Mouse (Mus musculus) kidney, postnatal 0 days (tissue): ENCODE data around the gene Naif1. TPM values are rescaled to one million over a fixed set of nuclear protein-coding genes. Genes with fewer than 3 reads are reported as not detected.
A peak's percentile ranks its signal among the peaks of the same experiment; 100 is the strongest.

Experiments
- ATAC-seq: fragments of 200-750 bp; cut with Nextera tagmentation; replicated peaks from 2 replicates; pipeline ENCODE4 v1.8.0; 2017; ENCODE audit warnings: low read depth, moderate number of reproducible peaks, moderate TSS enrichment, moderate library complexity; ENCODE audit not compliant: low FRiP score
- DNase-seq: peaks from one replicate; pipeline ENCODE4 v3.0.0-alpha.2; 2016; ENCODE audit warnings: low spot score
- H3K27ac ChIP-seq: fragments of 300-500 bp; sonication (generic); 2 replicates; pipeline ENCODE4 v1.5.1; 2014; ENCODE audit warnings: mild to moderate bottlenecking
- H3K27me3 ChIP-seq: fragments of 300-500 bp; sonication (generic); 2 replicates; pipeline ENCODE4 v1.6.1; 2014; ENCODE audit warnings: low read length, mixed read lengths; ENCODE audit not compliant: insufficient read depth
- H3K36me3 ChIP-seq: fragments of 300-500 bp; sonication (generic); 2 replicates; pipeline ENCODE4 v1.6.1; 2014; ENCODE audit warnings: low read length, mixed read lengths; ENCODE audit not compliant: insufficient read depth
- H3K4me1 ChIP-seq: fragments of 300-500 bp; sonication (generic); replicated peaks from 2 replicates; pipeline ENCODE4 v1.6.1; 2014; ENCODE audit warnings: antibody characterized with exemption, low read length, mixed read lengths; ENCODE audit not compliant: insufficient read depth
- H3K4me2 ChIP-seq: fragments of 300-500 bp; sonication (generic); 2 replicates; pipeline ENCODE4 v1.6.1; 2014; ENCODE audit warnings: mild to moderate bottlenecking, low read length, moderate library complexity, mixed read lengths
- H3K4me3 ChIP-seq: fragments of 300-500 bp; sonication (generic); replicated peaks from 2 replicates; pipeline ENCODE4 v1.5.1; 2014; ENCODE audit warnings: low read depth, low read length
- H3K9ac ChIP-seq: fragments of 300-500 bp; sonication (generic); 2 replicates; pipeline ENCODE4 v1.6.1; 2014; ENCODE audit warnings: low read depth, low read length
- H3K9me3 ChIP-seq: fragments of 300-500 bp; sonication (generic); replicated peaks from 2 replicates; pipeline ENCODE4 v1.6.1; 2016; ENCODE audit warnings: low read length, inconsistent platforms, mixed read lengths
- CTCF ChIP-seq: IDR thresholded peaks from 2 replicates; pipeline ENCODE4 v1.5.1; 2016; ENCODE audit warnings: antibody characterized with exemption, low read depth, mild to moderate bottlenecking, moderate library complexity
- WGBS: fragments of 180-500 bp; shearing (Covaris S2); extraction: QIAGEN DNeasy Blood & Tissue Kit; methylation state at CpG from one replicate; pipeline ENCODE4 v1.1.7; 2014; 5-methylcytosine and 5-hydroxymethylcytosine counted together
- polyA plus RNA-seq: library from polyadenylated mRNA; unstranded; fragments of >200 nt; fragmentation: Nextera tagmentation; extraction: Ambion mirVana; gene quantifications from 2 replicates; pipeline ENCODE4 v1.2.1, GENCODE M21; 2015

Gene Naif1
- polyA plus RNA-seq, 1 experiment from 2014 or later: 4.7 TPM

DNA sequence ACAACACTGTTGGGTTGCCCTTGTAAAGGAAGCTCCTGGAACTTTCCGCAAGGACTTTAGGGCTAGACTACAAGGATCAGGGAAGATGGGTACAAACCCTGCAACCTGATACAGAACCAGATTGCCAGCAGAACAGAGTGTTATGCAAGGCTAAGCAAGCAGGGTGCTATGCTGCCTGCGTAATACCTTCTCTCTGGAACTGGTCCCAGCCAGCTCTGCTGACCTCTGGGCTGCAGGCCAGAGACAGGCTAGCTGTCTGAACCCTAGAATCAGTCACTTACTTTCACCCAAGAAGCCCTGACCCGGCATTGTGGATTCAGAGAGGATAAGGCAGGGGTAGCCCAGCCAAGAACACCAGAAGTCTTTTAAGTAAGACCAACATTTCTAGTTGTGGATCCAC is 30.9 kb upstream of the Naif1 start:
- no peak for TF ChIP-seq CTCF
- Histone ChIP-seq H3K27ac (peak overlapping the region; percentile 57; the same call in 1 of the 2 replicates), H3K4me3 (no peak overlapping the region), H3K27me3 (no peaks in the 10 kb centered on the region), H3K9ac (0 out of 2 replicates have a peak overlapping the region, but pooled peaks have one; percentile 5), H3K9me3 (no peaks in the 10 kb centered on the region), H3K4me1 (peaks cover 23% of the 10 kb centered on the region), H3K36me3 (peaks cover 56% of the 10 kb centered on the region), H3K4me2 (no peak overlapping the region)
- DNase-seq (no peak), ATAC-seq (no peak)
- WGBS: 61% methylated on average over 3 of the region's 3 CpGs

DNA sequence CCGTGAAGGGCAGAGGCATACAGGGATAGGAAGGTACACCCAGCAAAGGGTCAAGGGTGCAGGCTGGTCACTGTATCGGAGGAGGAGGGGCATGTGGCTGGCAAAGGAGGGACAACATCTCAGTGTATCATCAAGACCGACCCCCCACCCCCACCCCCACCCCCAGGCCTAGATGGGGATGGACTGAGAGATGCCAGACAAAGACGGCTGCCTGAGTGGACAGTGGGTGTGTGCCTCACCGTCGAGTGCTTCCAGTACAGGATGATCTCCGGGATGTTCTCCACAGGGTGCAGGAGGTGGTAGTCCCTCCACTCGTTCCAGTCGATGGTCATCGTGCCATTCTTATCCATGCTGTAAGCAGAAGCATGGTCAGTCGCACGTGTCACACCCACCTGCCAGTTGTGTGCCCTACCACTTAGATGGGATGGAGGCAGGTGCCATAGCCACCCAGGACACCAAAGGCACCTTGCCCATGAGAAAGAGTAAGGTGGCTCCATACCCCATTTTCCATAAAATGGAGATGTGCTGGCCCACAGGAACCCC is 30.1 kb upstream of the Naif1 start:
- no peak overlapping the region for H3K4me2 ChIP-seq
- H3K36me3 ChIP-seq: peaks cover 51% of the 10 kb centered on the region
- H3K27ac ChIP-seq: peak overlapping the region; percentile 57; the same call in 1 of the 2 replicates
- no peaks in the 10 kb centered on the region for H3K9me3 ChIP-seq
- TF ChIP-seq CTCF: no peak
- H3K4me3 ChIP-seq: no peak overlapping the region
- H3K27me3 ChIP-seq: no peaks in the 10 kb centered on the region
- DNase-seq (no peak), ATAC-seq (no peak)
- WGBS: 85% methylated on average over 12 of the region's 12 CpGs
- no peak overlapping the region for H3K9ac ChIP-seq
- H3K4me1 ChIP-seq: peaks cover 31% of the 10 kb centered on the region

DNA sequence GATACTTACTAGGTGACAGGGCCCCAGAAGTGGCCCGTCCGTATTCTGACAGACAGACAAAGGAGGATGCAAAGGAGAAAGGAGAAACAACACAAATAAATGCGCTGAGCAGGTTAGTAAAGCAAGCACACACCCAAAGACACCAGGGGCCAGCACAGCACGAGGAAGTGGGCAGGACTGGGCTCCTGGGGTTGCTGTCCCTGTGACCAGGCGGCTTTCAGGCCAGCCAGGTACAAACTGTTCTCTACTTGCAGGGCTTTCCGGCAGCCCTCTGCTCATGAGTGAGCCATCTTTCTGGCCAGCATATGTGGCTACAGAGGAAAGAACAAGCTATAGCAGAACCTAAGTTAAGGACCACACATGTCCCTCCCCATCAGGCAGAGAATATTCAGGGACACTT is 29.6 kb upstream of the Naif1 start:
- WGBS: 76% methylated on average over 6 of the region's 6 CpGs
- no peaks in the 10 kb centered on the region for H3K27me3 ChIP-seq
- no peak overlapping the region for H3K4me3 ChIP-seq
- no peak overlapping the region for H3K4me2 ChIP-seq
- ATAC-seq (no peak), DNase-seq (no peak)
- H3K9ac ChIP-seq: 0 out of 2 replicates have a peak overlapping the region, but pooled peaks have one; percentile 2
- no peak overlapping the region for H3K27ac ChIP-seq
- TF ChIP-seq CTCF: no peak
- H3K4me1 ChIP-seq: peaks cover 35% of the 10 kb centered on the region
- H3K36me3 ChIP-seq: peaks cover 46% of the 10 kb centered on the region
- H3K9me3 ChIP-seq: no peaks in the 10 kb centered on the region

DNA sequence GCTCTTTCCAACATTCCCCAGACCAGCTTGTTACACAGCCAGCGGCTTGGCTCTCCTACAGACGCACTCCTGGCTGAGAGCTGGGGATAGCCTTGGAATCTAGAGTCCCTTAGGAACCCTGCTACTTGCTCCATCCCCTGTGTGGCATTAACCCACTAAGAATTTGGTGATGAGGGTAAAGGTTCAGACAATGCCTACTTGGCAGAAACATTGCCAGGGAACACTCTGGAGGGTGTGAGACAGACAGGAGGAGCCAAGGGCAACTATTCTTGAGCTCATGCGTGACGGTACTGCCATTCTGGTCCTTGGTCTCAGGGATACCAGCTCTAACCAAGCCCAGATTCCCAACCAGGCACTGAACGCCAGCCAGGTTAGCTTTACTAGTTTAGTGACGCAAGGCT is 28.4 kb upstream of the Naif1 start:
- Histone ChIP-seq H3K9ac (no peak overlapping the region), H3K4me1 (peaks cover 35% of the 10 kb centered on the region), H3K4me3 (no peak overlapping the region), H3K27me3 (no peaks in the 10 kb centered on the region), H3K4me2 (0 out of 2 replicates have a peak overlapping the region, but pooled peaks have one; percentile 53), H3K27ac (0 out of 2 replicates have a peak overlapping the region, but pooled peaks have one; percentile 25), H3K36me3 (peaks cover 34% of the 10 kb centered on the region), H3K9me3 (no peaks in the 10 kb centered on the region)
- ATAC-seq (no peak), DNase-seq (no peak)
- WGBS: 87% methylated on average over 6 of the region's 6 CpGs
- TF ChIP-seq CTCF: no peak

DNA sequence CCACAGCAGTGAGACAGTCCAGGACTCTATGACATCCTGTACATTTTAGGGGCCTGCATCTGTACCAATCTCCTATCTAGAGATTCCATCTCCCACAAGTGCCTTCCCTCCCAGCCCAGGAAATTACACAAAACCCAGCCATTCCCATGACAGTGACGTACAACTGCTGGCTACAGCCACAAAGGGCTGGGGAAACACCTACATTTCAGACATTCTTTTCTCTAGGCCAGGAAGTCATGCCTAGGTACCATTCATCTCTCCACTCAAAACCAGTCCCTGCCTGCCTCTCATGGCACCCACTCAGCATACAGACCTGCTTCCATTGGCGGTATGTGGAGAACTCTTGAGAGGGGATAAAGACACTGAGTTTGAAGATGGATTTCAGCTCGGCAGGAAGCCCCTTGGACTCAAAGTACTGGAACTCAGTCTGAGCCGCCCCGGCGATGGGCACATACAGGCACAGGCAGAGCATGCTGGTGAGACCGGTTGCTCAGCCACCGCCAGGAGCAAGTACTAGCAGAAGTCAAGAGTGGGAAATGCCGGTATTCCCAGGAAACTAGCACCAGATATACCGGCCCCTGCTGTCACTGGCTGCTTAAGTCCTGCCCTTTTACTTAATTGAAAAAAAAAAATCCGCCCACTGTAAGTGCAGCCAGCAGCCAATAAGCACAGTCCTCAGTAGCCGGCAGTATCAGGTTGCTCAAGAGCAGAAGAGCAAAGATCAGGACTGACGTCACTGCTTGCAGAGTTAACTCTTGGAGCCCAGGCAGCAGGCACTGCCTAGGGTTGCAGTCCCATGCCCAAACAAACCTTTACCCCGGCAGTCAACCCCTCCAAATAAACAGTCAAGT is 26.6 kb upstream of the Naif1 start:
- peak overlapping the region; percentile 79 for H3K27ac ChIP-seq
- peak; percentile 89 for ATAC-seq
- DNase-seq: peak; percentile 98
- peak overlapping the region; percentile 53 for H3K4me2 ChIP-seq
- no peaks in the 10 kb centered on the region for H3K9me3 ChIP-seq
- 0% methylated on average over 14 of the region's 14 CpGs for WGBS
- peaks cover 17% of the 10 kb centered on the region for H3K36me3 ChIP-seq
- peak overlapping the region; percentile 31; the same call in 1 of the 2 replicates for H3K9ac ChIP-seq
- no peaks in the 10 kb centered on the region for H3K27me3 ChIP-seq
- peak overlapping the region; percentile 23 for H3K4me3 ChIP-seq
- H3K4me1 ChIP-seq: peaks cover 44% of the 10 kb centered on the region
- TF ChIP-seq CTCF: peak; percentile 33; the same call in 1 of the 2 replicates

DNA sequence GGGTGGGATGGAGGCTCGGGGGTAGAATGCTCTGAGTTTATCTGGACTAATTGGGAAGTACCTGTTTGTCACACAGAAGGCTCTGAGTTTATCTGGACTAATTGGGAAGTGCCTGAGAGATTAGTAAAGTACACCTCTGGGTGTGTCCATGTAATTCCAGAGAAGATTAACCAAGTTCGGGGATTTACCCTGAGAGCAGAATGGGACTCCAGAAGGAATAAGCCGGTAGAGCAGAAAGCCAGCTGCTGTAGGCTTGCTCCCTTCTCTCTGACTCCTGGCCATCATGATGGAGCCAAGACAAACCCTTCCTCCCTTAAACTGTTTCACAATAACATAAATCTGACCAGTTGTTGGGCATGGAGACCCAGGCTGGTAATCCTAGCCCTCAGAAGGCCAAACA is 25.5 kb upstream of the Naif1 start:
- no peak for DNase-seq
- peaks cover 45% of the 10 kb centered on the region for H3K4me1 ChIP-seq
- no peak for ATAC-seq
- no peak for TF ChIP-seq CTCF
- H3K4me3 ChIP-seq: no peak overlapping the region
- peak overlapping the region; percentile 79 for H3K27ac ChIP-seq
- H3K27me3 ChIP-seq: no peaks in the 10 kb centered on the region
- 35% methylated on average over 3 of the region's 3 CpGs for WGBS
- H3K4me2 ChIP-seq: 0 out of 2 replicates have a peak overlapping the region, but pooled peaks have one; percentile 53
- 0 out of 2 replicates have a peak overlapping the region, but pooled peaks have one; percentile 19 for H3K9ac ChIP-seq
- H3K9me3 ChIP-seq: no peaks in the 10 kb centered on the region
- H3K36me3 ChIP-seq: 0 out of 2 replicates have a peak, but pooled peaks cover 6% of the 10 kb centered on the region
